Mouse (Mus musculus) heart, postnatal 0 days (tissue): ENCODE measurements at regions not wholly inside any gene's neighbourhood (a gene's known extent, or its start where the extent isn't known, plus 50 kb on each side); places are given as distances from the start of the nearest gene placed in this dataset.

ENCODE experiments used
- ATAC-seq: fragments of 200-750 bp; cut with Nextera tagmentation; 2 replicates; pipeline ENCODE4 v1.8.0; 2017; ENCODE audit warnings: low read depth, moderate number of reproducible peaks, moderate library complexity; ENCODE audit not compliant: insufficient read depth
- DNase-seq: peaks from one replicate; pipeline ENCODE4 v3.0.0-alpha.2; 2016; ENCODE audit warnings: low spot score
- H3K27ac ChIP-seq: fragments of 300-500 bp; sonication (generic); 2 replicates; pipeline ENCODE4 v1.5.1; 2014; ENCODE audit warnings: low read depth, mild to moderate bottlenecking
- H3K27me3 ChIP-seq: fragments of 300-500 bp; sonication (generic); 2 replicates; pipeline ENCODE4 v1.6.1; 2014; ENCODE audit warnings: low read length, mixed read lengths; ENCODE audit not compliant: control insufficient read depth, insufficient read depth
- H3K36me3 ChIP-seq: fragments of 300-500 bp; sonication (generic); replicated peaks from 2 replicates; pipeline ENCODE4 v1.6.1; 2014; ENCODE audit warnings: low read length, mixed read lengths; ENCODE audit not compliant: control insufficient read depth, insufficient read depth
- H3K4me1 ChIP-seq: fragments of 300-500 bp; sonication (generic); 2 replicates; pipeline ENCODE4 v1.6.1; 2014; ENCODE audit warnings: antibody characterized with exemption; ENCODE audit not compliant: control insufficient read depth, insufficient read depth
- H3K4me2 ChIP-seq: fragments of 300-500 bp; sonication (generic); 2 replicates; pipeline ENCODE4 v1.6.1; 2014; ENCODE audit warnings: low read depth, mild to moderate bottlenecking, low read length, moderate library complexity
- H3K4me3 ChIP-seq: fragments of 300-500 bp; sonication (generic); 2 replicates; pipeline ENCODE4 v1.5.1; 2014; ENCODE audit warnings: low read depth, low read length
- H3K9ac ChIP-seq: fragments of 300-500 bp; sonication (generic); replicated peaks from 2 replicates; pipeline ENCODE4 v1.6.1; 2014; ENCODE audit warnings: low read depth, low read length, mixed read lengths
- H3K9me3 ChIP-seq: fragments of 300-500 bp; sonication (generic); replicated peaks from 2 replicates; pipeline ENCODE4 v1.6.1; 2016; ENCODE audit warnings: low read length; ENCODE audit not compliant: control insufficient read depth
- CTCF ChIP-seq: IDR thresholded peaks from 2 replicates; pipeline ENCODE4 v1.5.1; 2016; ENCODE audit warnings: antibody characterized with exemption, control low read depth, low read depth
- EP300 ChIP-seq: IDR thresholded peaks from 2 replicates; pipeline ENCODE4 v1.6.1; 2016; ENCODE audit warnings: antibody characterized with exemption, low read depth
- WGBS: fragments of 180-500 bp; shearing (Covaris S2); extraction: QIAGEN DNeasy Blood & Tissue Kit; methylation state at CpG from one replicate; pipeline ENCODE4 v1.1.7; 2014; 5-methylcytosine and 5-hydroxymethylcytosine counted together

DNA sequence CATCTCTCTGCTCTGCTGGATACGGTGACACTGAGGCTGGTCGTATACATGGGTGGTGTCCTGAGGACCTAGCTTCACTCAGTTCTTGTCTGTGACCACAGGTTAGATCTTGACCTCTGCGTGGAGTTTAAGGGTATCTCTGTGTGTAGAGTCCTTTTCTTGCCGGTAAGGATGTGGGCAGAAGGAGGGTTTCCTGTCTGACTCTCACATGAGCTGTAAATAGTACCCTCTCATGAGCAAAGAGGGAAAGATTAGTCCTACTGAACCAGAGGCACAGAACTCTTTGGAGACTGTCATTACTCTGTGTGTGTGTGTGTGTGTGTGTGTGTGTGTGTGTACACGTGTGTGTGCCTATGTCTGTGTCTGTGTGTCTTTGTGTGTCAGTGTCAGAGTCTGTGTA, 126.3 kb upstream of the Atxn1 start:
- 56% methylated on average over 5 of the region's 5 CpGs for WGBS
- H3K36me3 ChIP-seq = no peaks in the 10 kb centered on the region

GRCm38 (mm10) chr13:46088237-46088636, 123.4 kb upstream of the Atxn1 start:
- TF ChIP-seq EP300 = no peak
- TF ChIP-seq CTCF = no peak
- no peak overlapping the region for H3K4me3 ChIP-seq
- H3K4me2 ChIP-seq = no peak overlapping the region
- no peak overlapping the region for H3K9ac ChIP-seq
- H3K27ac ChIP-seq = no peak overlapping the region
- DNase-seq = no peak
- H3K27me3 ChIP-seq = no peaks in the 10 kb centered on the region
- no peak for ATAC-seq
- no peaks in the 10 kb centered on the region for H3K4me1 ChIP-seq
- H3K9me3 ChIP-seq = 0 out of 2 replicates have a peak, but pooled peaks cover 6% of the 10 kb centered on the region
- WGBS = 86% methylated on average over 3 of the region's 3 CpGs
- H3K36me3 ChIP-seq = no peaks in the 10 kb centered on the region

More for the DNA sequence above, 126.3 kb upstream of the Atxn1 start:
- DNase-seq (no peak), ATAC-seq (no peak)
- TF ChIP-seq CTCF (no peak), EP300 (no peak)
- Histone ChIP-seq H3K27ac (no peak overlapping the region), H3K27me3 (no peaks in the 10 kb centered on the region), H3K4me2 (no peak overlapping the region), H3K9me3 (0 out of 2 replicates have a peak, but pooled peaks cover 6% of the 10 kb centered on the region), H3K4me1 (no peaks in the 10 kb centered on the region), H3K9ac (no peak overlapping the region), H3K4me3 (no peak overlapping the region)

GRCm38 (mm10) chr13:46087663-46088062, 122.9 kb upstream of the Atxn1 start:
- ATAC-seq (no peak), DNase-seq (no peak)
- 87% methylated on average over 4 of the region's 4 CpGs for WGBS
- Histone ChIP-seq H3K9me3 (0 out of 2 replicates have a peak, but pooled peaks cover 6% of the 10 kb centered on the region), H3K9ac (no peak overlapping the region), H3K27me3 (no peaks in the 10 kb centered on the region), H3K36me3 (no peaks in the 10 kb centered on the region), H3K4me3 (no peak overlapping the region), H3K4me2 (no peak overlapping the region), H3K4me1 (no peaks in the 10 kb centered on the region), H3K27ac (no peak overlapping the region)
- TF ChIP-seq CTCF = no peak

GRCm38 (mm10) chr13:46076879-46077278, 112.1 kb upstream of the Atxn1 start:
- Histone ChIP-seq H3K27me3 (no peaks in the 10 kb centered on the region), H3K4me1 (no peaks in the 10 kb centered on the region), H3K9ac (no peak overlapping the region), H3K4me3 (no peak overlapping the region), H3K4me2 (no peak overlapping the region), H3K36me3 (no peaks in the 10 kb centered on the region), H3K9me3 (no peaks in the 10 kb centered on the region), H3K27ac (no peak overlapping the region)
- TF ChIP-seq EP300 (no peak), CTCF (no peak)
- ATAC-seq = no peak
- 74% methylated on average over 6 of the region's 6 CpGs for WGBS
- no peak for DNase-seq

DNA sequence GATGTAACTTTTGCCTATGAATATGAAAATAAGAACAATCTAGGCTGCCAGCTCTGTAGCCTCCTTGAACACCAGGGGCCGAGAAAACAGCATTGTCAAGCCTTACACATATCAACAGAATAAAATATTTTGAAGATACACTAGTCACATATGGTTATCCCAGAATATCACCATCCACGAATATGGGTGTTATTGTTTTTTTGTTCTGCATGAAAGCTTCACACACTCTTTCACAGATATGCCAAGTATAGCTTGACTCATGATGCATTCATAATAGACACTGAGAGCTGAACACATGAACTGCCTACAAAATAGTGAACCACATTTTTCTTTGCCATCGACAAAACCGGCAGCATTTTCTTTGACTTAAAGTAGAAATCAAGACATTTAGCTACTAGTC, 106.9 kb upstream of the Atxn1 start:
- no peak overlapping the region for H3K4me2 ChIP-seq
- H3K9me3 ChIP-seq = no peaks in the 10 kb centered on the region
- no peak overlapping the region for H3K27ac ChIP-seq
- H3K4me1 ChIP-seq = no peaks in the 10 kb centered on the region
- no peaks in the 10 kb centered on the region for H3K36me3 ChIP-seq
- DNase-seq (no peak), ATAC-seq (no peak)
- no peak overlapping the region for H3K4me3 ChIP-seq
- no peak overlapping the region for H3K9ac ChIP-seq
- 77% methylated on average over 4 of the region's 4 CpGs for WGBS
- no peaks in the 10 kb centered on the region for H3K27me3 ChIP-seq
- no peak for TF ChIP-seq CTCF
- TF ChIP-seq EP300 = no peak

GRCm38 (mm10) chr13:46069571-46069970, 104.8 kb upstream of the Atxn1 start:
- Histone ChIP-seq H3K9me3 (no peaks in the 10 kb centered on the region), H3K36me3 (no peaks in the 10 kb centered on the region), H3K4me1 (no peaks in the 10 kb centered on the region), H3K27me3 (no peaks in the 10 kb centered on the region), H3K4me3 (no peak overlapping the region), H3K9ac (no peak overlapping the region), H3K27ac (no peak overlapping the region), H3K4me2 (no peak overlapping the region)
- 74% methylated on average over 3 of the region's 3 CpGs for WGBS
- TF ChIP-seq EP300 = no peak
- TF ChIP-seq CTCF = no peak
- ATAC-seq (no peak), DNase-seq (no peak)
